Mouse (Mus musculus) G1E (cell line): ENCODE results near the gene Actrt2.

ENCODE experiments used
- CTCF ChIP-seq: IDR thresholded peaks from 2 replicates; pipeline ENCODE4 v1.5.1; 2012; ENCODE audit warnings: low read depth, low read length, inconsistent platforms, mixed read lengths
- GATA1 ChIP-seq: IDR thresholded peaks from 2 replicates; pipeline ENCODE4 v1.6.1; 2012; ENCODE audit warnings: borderline replicate concordance, low read length, inconsistent platforms, mixed read lengths

- TF ChIP-seq CTCF = no peak
- no peak for TF ChIP-seq GATA1
Observed at GRCm38 (mm10) chr4:154682311-154682710, 14.6 kb upstream of the Actrt2 start.
